Mouse (Mus musculus) kidney, embryonic 15.5 days (tissue): ENCODE results near the gene Ssrp1. TPM values are rescaled to one million over a fixed set of nuclear protein-coding genes. Genes with fewer than 3 reads are reported as not detected.

Experiments used
- ATAC-seq: fragments of 200-750 bp; cut with Nextera tagmentation; replicated peaks from 2 replicates; pipeline ENCODE4 v1.8.0; 2017; ENCODE audit warnings: moderate TSS enrichment; ENCODE audit not compliant: low FRiP score
- H3K27ac ChIP-seq: fragments of 300-500 bp; sonication (generic); 2 replicates; pipeline ENCODE4 v1.5.1; 2015; ENCODE audit warnings: mild to moderate bottlenecking, inconsistent platforms
- H3K27me3 ChIP-seq: fragments of 300-500 bp; sonication (generic); 2 replicates; pipeline ENCODE4 v1.6.1; 2015; ENCODE audit warnings: inconsistent platforms
- H3K36me3 ChIP-seq: fragments of 300-500 bp; sonication (generic); 2 replicates; pipeline ENCODE4 v1.6.1; 2015; ENCODE audit warnings: inconsistent platforms
- H3K4me1 ChIP-seq: fragments of 300-500 bp; sonication (generic); 2 replicates; pipeline ENCODE4 v1.6.1; 2015; ENCODE audit warnings: inconsistent platforms
- H3K4me2 ChIP-seq: fragments of 300-500 bp; sonication (generic); 2 replicates; pipeline ENCODE4 v1.6.1; 2015; ENCODE audit warnings: moderate library complexity, mild to moderate bottlenecking, inconsistent platforms
- H3K4me3 ChIP-seq: fragments of 300-500 bp; sonication (generic); replicated peaks from 2 replicates; pipeline ENCODE4 v1.5.1; 2015; ENCODE audit warnings: mild to moderate bottlenecking, inconsistent platforms
- H3K9ac ChIP-seq: fragments of 300-500 bp; sonication (generic); 2 replicates; pipeline ENCODE4 v1.6.1; 2015; ENCODE audit warnings: mild to moderate bottlenecking, inconsistent platforms
- H3K9me3 ChIP-seq: fragments of 300-500 bp; sonication (generic); replicated peaks from 2 replicates; pipeline ENCODE4 v1.6.1; 2016; ENCODE audit warnings: inconsistent platforms
- WGBS: fragments of 180-500 bp; shearing (Covaris S2); methylation state at CpG from one replicate; pipeline ENCODE4 v1.1.7; 2015; ENCODE audit warnings: mixed read lengths; 5-methylcytosine and 5-hydroxymethylcytosine counted together
- polyA plus RNA-seq: library from polyadenylated mRNA; unstranded; fragments of >200 nt; fragmentation: Nextera tagmentation; extraction: Ambion mirVana; gene quantifications from 2 replicates; pipeline ENCODE4 v1.2.1, GENCODE M21; 2015

The Ssrp1 gene
- polyA plus RNA-seq, 1 experiment from 2014 or later: 307 TPM

DNA sequence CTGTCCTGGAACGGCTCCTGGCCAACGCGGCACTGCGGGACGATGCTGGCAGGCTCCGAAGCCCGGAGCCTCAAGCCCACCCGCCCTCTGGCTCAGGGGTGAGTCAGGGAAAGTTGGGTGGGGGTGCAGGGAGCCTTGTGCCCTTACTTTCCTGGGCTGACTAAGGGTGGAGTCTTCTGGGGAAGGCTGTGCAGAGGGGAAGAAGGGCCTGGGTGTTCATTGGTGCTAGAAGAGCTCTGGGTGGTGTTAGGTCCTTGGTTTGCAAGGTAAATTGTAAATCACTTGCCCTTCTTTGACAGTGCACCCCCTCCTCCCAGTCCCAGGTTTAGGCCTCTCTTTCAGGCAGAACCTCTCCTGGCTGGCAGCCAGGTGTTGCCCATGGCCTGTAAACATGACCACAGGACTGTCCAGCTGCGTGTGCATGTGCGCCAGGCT, 24.1 kb downstream of the Ssrp1 start:
- ATAC-seq: peak; percentile 50
- Histone ChIP-seq H3K4me3 (peak overlapping the region; percentile 44), H3K36me3 (peaks cover 79% of the 10 kb centered on the region), H3K27ac (peak overlapping the region; percentile 66), H3K4me2 (peak overlapping the region; percentile 71), H3K27me3 (no peaks in the 10 kb centered on the region), H3K9me3 (no peaks in the 10 kb centered on the region), H3K9ac (peak overlapping the region; percentile 45; the same call in 1 of the 2 replicates), H3K4me1 (peaks cover 29% of the 10 kb centered on the region)
- 22% methylated on average over 10 of the region's 10 CpGs for WGBS

- H3K36me3 ChIP-seq: peaks cover 45% of the 10 kb centered on the region
- WGBS: 68% methylated on average over 12 of the region's 12 CpGs
- no peaks in the 10 kb centered on the region for H3K9me3 ChIP-seq
- no peaks in the 10 kb centered on the region for H3K27me3 ChIP-seq
- H3K4me2 ChIP-seq: no peak overlapping the region
- ATAC-seq: no peak
- no peak overlapping the region for H3K27ac ChIP-seq
- no peak overlapping the region for H3K4me3 ChIP-seq
- H3K4me1 ChIP-seq: peaks cover 16% of the 10 kb centered on the region
- no peak overlapping the region for H3K9ac ChIP-seq
These were observed 28.3 kb downstream of the Ssrp1 start for GRCm38 (mm10) chr2:85065141-85065875.

GRCm38 (mm10) chr2:85066937-85067336, 29.9 kb downstream of the Ssrp1 start:
- Histone ChIP-seq H3K9ac (no peak overlapping the region), H3K36me3 (peaks cover 53% of the 10 kb centered on the region), H3K4me1 (peaks cover 7% of the 10 kb centered on the region), H3K9me3 (no peaks in the 10 kb centered on the region), H3K27me3 (no peaks in the 10 kb centered on the region), H3K4me2 (no peak overlapping the region), H3K27ac (no peak overlapping the region), H3K4me3 (no peak overlapping the region)
- ATAC-seq: no peak
- WGBS: 94% methylated on average over 5 of the region's 5 CpGs

GRCm38 (mm10) chr2:85067903-85068625, 31.0 kb downstream of the Ssrp1 start:
- Histone ChIP-seq H3K4me3 (no peak overlapping the region), H3K27me3 (no peaks in the 10 kb centered on the region), H3K36me3 (peaks cover 51% of the 10 kb centered on the region), H3K4me2 (no peak overlapping the region), H3K9me3 (no peaks in the 10 kb centered on the region), H3K4me1 (peaks cover 7% of the 10 kb centered on the region), H3K9ac (no peak overlapping the region), H3K27ac (no peak overlapping the region)
- 70% methylated on average over 10 of the region's 10 CpGs for WGBS
- no peak for ATAC-seq

GRCm38 (mm10) chr2:85068626-85069025, 31.6 kb downstream of the Ssrp1 start:
- H3K4me3 ChIP-seq: no peak overlapping the region
- H3K27me3 ChIP-seq: no peaks in the 10 kb centered on the region
- H3K9me3 ChIP-seq: no peaks in the 10 kb centered on the region
- H3K4me2 ChIP-seq: no peak overlapping the region
- H3K4me1 ChIP-seq: peaks cover 7% of the 10 kb centered on the region
- H3K27ac ChIP-seq: no peak overlapping the region
- H3K9ac ChIP-seq: no peak overlapping the region
- whole genome bisulfite sequencing: 78% methylated on average over 2 of the region's 2 CpGs
- ATAC-seq: no peak
- H3K36me3 ChIP-seq: peaks cover 51% of the 10 kb centered on the region

DNA sequence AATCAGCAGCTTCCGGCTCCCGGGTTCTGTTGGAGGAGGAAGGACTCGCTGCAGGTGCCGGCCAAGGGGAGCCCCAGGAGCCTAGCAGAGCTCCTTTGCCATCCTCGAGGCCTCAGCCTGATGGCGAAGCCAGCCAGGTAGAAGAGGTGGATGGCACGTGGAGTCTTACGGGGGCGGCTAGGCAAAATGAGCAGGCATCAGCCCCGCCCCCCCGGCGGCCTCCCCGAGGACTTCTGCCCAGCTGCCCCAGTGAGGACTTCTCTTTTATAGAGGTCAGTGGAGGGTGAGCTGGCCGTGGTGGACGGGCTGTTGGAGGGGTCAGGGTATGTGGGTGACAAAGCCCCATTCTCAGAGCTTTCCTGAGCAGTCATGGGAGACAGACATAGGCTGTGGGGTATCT, 33.1 kb downstream of the Ssrp1 start:
- 57% methylated on average over 15 of the region's 15 CpGs for WGBS

DNA sequence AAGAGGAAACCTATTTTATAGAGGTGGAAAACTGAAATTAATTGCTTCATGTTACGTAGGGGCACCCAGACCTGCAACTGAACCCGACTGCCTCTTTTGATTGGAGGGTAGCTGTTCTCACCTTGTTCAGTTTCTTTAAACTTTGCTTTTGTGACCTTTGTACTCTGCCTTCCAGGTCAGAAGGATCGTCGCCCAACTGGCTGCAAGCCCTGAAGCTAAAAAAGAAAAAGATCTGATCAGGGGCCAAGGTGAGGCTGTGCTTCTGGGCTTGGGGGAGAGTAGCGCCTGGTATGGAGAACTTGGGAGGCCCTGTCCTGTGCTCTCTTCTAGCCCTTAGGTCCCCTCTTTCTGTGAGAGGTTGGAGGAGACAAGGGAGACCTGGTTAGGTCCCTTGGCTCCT, 34.9 kb downstream of the Ssrp1 start:
- Histone ChIP-seq H3K36me3 (peaks cover 39% of the 10 kb centered on the region), H3K27ac (no peak overlapping the region), H3K4me3 (no peak overlapping the region), H3K27me3 (no peaks in the 10 kb centered on the region), H3K4me1 (peaks cover 4% of the 10 kb centered on the region), H3K4me2 (no peak overlapping the region), H3K9me3 (no peaks in the 10 kb centered on the region), H3K9ac (no peak overlapping the region)
- WGBS: 76% methylated on average over 5 of the region's 5 CpGs
- ATAC-seq: no peak

More for the DNA sequence above, 33.1 kb downstream of the Ssrp1 start:
- ATAC-seq: no peak
- Histone ChIP-seq H3K27me3 (no peaks in the 10 kb centered on the region), H3K4me3 (no peak overlapping the region), H3K9ac (no peak overlapping the region), H3K27ac (no peak overlapping the region), H3K36me3 (peaks cover 48% of the 10 kb centered on the region), H3K4me1 (peaks cover 7% of the 10 kb centered on the region), H3K4me2 (no peak overlapping the region), H3K9me3 (no peaks in the 10 kb centered on the region)

- Histone ChIP-seq H3K27ac (no peak overlapping the region), H3K4me1 (peaks cover 4% of the 10 kb centered on the region), H3K36me3 (peaks cover 39% of the 10 kb centered on the region), H3K9ac (no peak overlapping the region), H3K4me2 (no peak overlapping the region), H3K27me3 (no peaks in the 10 kb centered on the region), H3K9me3 (no peaks in the 10 kb centered on the region), H3K4me3 (no peak overlapping the region)
- 87% methylated on average over 5 of the region's 5 CpGs for WGBS
- no peak for ATAC-seq
These were observed 36.7 kb downstream of the Ssrp1 start for GRCm38 (mm10) chr2:85073751-85074150.

- ATAC-seq: peak; percentile 77; the same call in 1 of the 2 replicates
- no peaks in the 10 kb centered on the region for H3K27me3 ChIP-seq
- H3K9me3 ChIP-seq: no peaks in the 10 kb centered on the region
- 54% methylated on average over 11 of the region's 11 CpGs for WGBS
- H3K4me3 ChIP-seq: no peak overlapping the region
- no peak overlapping the region for H3K9ac ChIP-seq
- no peak overlapping the region for H3K4me2 ChIP-seq
- H3K36me3 ChIP-seq: no peaks in the 10 kb centered on the region
- no peak overlapping the region for H3K27ac ChIP-seq
- H3K4me1 ChIP-seq: 0 out of 2 replicates have a peak, but pooled peaks cover 3% of the 10 kb centered on the region
These were observed 51.9 kb downstream of the Ssrp1 start for GRCm38 (mm10) chr2:85088716-85089646.

- Histone ChIP-seq H3K27me3 (no peaks in the 10 kb centered on the region), H3K36me3 (no peaks in the 10 kb centered on the region), H3K4me2 (no peak overlapping the region), H3K4me1 (0 out of 2 replicates have a peak, but pooled peaks cover 3% of the 10 kb centered on the region), H3K9ac (no peak overlapping the region), H3K27ac (no peak overlapping the region), H3K9me3 (no peaks in the 10 kb centered on the region), H3K4me3 (no peak overlapping the region)
- no peak for ATAC-seq
- WGBS: 88% methylated on average over 4 of the region's 4 CpGs
These were observed 54.3 kb downstream of the Ssrp1 start for GRCm38 (mm10) chr2:85091325-85091724.

DNA sequence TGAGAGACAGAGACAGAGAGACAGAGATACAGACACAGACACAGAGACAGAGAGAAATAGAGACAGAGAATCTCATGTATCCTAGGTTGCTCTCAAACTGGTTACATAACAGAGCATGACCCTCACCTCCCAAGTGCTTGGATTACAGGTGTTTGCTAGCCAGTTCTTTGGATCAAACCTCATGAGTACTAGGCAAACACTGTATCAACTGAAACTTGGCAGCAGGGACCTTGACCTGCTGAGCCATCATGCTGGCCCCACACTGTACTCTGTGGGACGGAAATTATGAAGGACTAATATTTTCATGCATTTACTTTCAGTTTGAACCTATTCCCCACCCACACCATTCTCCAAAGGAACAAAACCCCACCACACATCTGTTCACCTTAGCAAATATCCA, 56.3 kb downstream of the Ssrp1 start:
- no peak overlapping the region for H3K27ac ChIP-seq
- 84% methylated on average over 1 of the region's 1 CpGs for WGBS

More for the DNA sequence above, 56.3 kb downstream of the Ssrp1 start:
- Histone ChIP-seq H3K9ac (no peak overlapping the region), H3K9me3 (no peaks in the 10 kb centered on the region), H3K4me2 (no peak overlapping the region), H3K4me3 (no peak overlapping the region), H3K27me3 (no peaks in the 10 kb centered on the region), H3K4me1 (0 out of 2 replicates have a peak, but pooled peaks cover 3% of the 10 kb centered on the region), H3K36me3 (no peaks in the 10 kb centered on the region)
- ATAC-seq: no peak
